Mouse (Mus musculus): ENCODE measurements around the gene Prdm11. TPM values are rescaled to one million over a fixed set of nuclear protein-coding genes. Genes with fewer than 3 reads are reported as not detected.

Gene Prdm11
- polyA plus RNA-seq, 1 experiment: 2.6 TPM

DNA sequence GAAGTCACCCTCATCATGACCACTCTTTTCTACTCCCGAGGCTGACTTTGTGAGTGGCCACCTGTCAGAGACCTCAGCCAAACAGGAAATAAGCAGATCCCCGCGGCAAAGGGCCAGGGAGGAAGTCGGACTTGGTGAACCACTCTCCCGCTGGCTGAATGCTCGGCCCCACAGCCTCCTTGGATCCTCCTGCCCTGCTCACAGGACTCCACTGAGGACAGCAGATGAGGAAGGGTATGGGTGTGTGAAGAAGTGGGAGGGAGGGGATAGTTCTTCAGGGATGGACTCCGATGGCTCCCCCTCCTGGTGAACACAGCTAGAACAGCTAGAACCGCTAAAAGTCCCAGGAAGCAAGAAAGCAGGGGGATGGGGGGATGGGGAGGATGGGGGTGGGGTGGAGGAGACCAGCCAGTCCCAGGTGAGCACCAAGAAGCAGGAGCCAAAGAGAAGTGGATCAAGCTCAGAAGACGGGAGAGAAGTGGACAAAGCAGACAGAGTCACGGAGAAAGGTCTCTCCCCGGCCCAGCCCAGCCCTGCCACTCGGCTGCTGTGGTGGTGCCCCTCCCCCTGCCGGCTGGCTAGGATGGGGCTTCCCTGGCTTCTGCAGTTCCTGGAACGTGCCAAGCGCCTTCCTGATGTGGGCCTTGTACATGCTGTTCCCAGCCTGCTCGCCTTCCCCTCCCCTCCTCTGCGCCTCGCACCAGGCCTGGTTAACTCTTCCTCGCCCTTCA, 57.9 kb downstream of the Prdm11 start:
- H3K4me1 ChIP-seq (ENCODE audit: control insufficient read depth, insufficient read depth, insufficient read length, low read length): peaks cover 13% of the 10 kb centered on the region
- TF ChIP-seq CTCF (IDR thresholded peaks at IDR 0.05; ENCODE audit: extremely low read depth, insufficient read length, insufficient replicate concordance, low read depth, low read length) (peak; percentile 33; the same call in 1 of the 2 replicates), POLR2A (IDR thresholded peaks at IDR 0.05; ENCODE audit: low read depth, low read length) (no peak)
- H3K4me3 ChIP-seq (ENCODE audit: low read depth, low read length): peak overlapping the region; percentile 38
- 19% methylated on average over 19 of the region's 19 CpGs for WGBS
- H3K27ac ChIP-seq (ENCODE audit: insufficient read depth, low read depth, low read length): peak overlapping the region; percentile 59
- H3K27me3 ChIP-seq (ENCODE audit: control insufficient read depth, insufficient read depth, low read length): no peaks in the 10 kb centered on the region
- 0 out of 2 replicates have a peak, but pooled peaks cover 2% of the 10 kb centered on the region for H3K36me3 ChIP-seq (ENCODE audit: control insufficient read depth, insufficient read depth, low read length)

- WGBS: 85% methylated on average over 7 of the region's 7 CpGs
- Histone ChIP-seq H3K4me1 (ENCODE audit: control insufficient read depth, insufficient read depth, insufficient read length, low read length) (peaks cover 13% of the 10 kb centered on the region), H3K36me3 (ENCODE audit: control insufficient read depth, insufficient read depth, low read length) (no peaks in the 10 kb centered on the region), H3K27ac (ENCODE audit: insufficient read depth, low read depth, low read length) (peak overlapping the region; percentile 34; the same call in 1 of the 2 replicates), H3K4me3 (ENCODE audit: low read depth, low read length) (no peak overlapping the region), H3K27me3 (ENCODE audit: control insufficient read depth, insufficient read depth, low read length) (no peaks in the 10 kb centered on the region)
- TF ChIP-seq CTCF (IDR thresholded peaks at IDR 0.05; ENCODE audit: extremely low read depth, insufficient read length, insufficient replicate concordance, low read depth, low read length) (no peak; the same call in 1 of the 2 replicates), POLR2A (IDR thresholded peaks at IDR 0.05; ENCODE audit: low read depth, low read length) (no peak)
These were observed 58.8 kb downstream of the Prdm11 start for GRCm38 (mm10) chr2:92987108-92987618.

GRCm38 (mm10) chr2:92985600-92985999, 60.4 kb downstream of the Prdm11 start:
- 66% methylated on average over 7 of the region's 7 CpGs for WGBS
- H3K36me3 ChIP-seq (ENCODE audit: control insufficient read depth, insufficient read depth, low read length): no peaks in the 10 kb centered on the region

DNA sequence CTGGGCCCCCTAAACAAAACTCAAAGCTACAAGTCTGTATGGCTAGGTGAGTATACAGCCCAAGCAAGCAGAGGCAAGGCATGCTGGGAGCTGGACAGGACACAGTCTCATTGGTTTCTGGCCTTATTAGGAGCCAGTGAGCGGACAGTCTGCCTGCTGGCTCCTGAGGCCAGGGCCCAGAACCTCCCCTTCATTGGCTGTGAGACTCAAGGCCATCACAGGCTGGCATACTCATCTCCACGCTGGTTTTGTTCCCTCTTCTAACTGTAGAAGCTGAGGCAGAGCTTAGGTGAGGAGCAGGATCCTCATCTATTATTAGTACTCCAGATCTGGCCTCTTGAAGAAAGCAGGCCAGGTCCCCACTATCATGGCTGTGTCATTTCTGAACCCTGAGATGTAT, 60.8 kb downstream of the Prdm11 start:
- Histone ChIP-seq H3K36me3 (ENCODE audit: control insufficient read depth, insufficient read depth, low read length) (no peaks in the 10 kb centered on the region), H3K4me3 (ENCODE audit: low read depth, low read length) (no peak overlapping the region), H3K27me3 (ENCODE audit: control insufficient read depth, insufficient read depth, low read length) (no peaks in the 10 kb centered on the region), H3K4me1 (ENCODE audit: control insufficient read depth, insufficient read depth, insufficient read length, low read length) (peaks cover 17% of the 10 kb centered on the region), H3K27ac (ENCODE audit: insufficient read depth, low read depth, low read length) (no peak overlapping the region)
- TF ChIP-seq POLR2A (IDR thresholded peaks at IDR 0.05; ENCODE audit: low read depth, low read length) (no peak), CTCF (IDR thresholded peaks at IDR 0.05; ENCODE audit: extremely low read depth, insufficient read length, insufficient replicate concordance, low read depth, low read length) (no peak)
- WGBS: 84% methylated on average over 2 of the region's 2 CpGs

More at GRCm38 (mm10) chr2:92985600-92985999, 60.4 kb downstream of the Prdm11 start:
- H3K4me3 ChIP-seq (ENCODE audit: low read depth, low read length): no peak overlapping the region
- peaks cover 13% of the 10 kb centered on the region for H3K4me1 ChIP-seq (ENCODE audit: control insufficient read depth, insufficient read depth, insufficient read length, low read length)
- H3K27ac ChIP-seq (ENCODE audit: insufficient read depth, low read depth, low read length): no peak overlapping the region
- H3K27me3 ChIP-seq (ENCODE audit: control insufficient read depth, insufficient read depth, low read length): no peaks in the 10 kb centered on the region
- no peak for TF ChIP-seq CTCF (IDR thresholded peaks at IDR 0.05; ENCODE audit: extremely low read depth, insufficient read length, insufficient replicate concordance, low read depth, low read length)
- no peak for TF ChIP-seq POLR2A (IDR thresholded peaks at IDR 0.05; ENCODE audit: low read depth, low read length)

DNA sequence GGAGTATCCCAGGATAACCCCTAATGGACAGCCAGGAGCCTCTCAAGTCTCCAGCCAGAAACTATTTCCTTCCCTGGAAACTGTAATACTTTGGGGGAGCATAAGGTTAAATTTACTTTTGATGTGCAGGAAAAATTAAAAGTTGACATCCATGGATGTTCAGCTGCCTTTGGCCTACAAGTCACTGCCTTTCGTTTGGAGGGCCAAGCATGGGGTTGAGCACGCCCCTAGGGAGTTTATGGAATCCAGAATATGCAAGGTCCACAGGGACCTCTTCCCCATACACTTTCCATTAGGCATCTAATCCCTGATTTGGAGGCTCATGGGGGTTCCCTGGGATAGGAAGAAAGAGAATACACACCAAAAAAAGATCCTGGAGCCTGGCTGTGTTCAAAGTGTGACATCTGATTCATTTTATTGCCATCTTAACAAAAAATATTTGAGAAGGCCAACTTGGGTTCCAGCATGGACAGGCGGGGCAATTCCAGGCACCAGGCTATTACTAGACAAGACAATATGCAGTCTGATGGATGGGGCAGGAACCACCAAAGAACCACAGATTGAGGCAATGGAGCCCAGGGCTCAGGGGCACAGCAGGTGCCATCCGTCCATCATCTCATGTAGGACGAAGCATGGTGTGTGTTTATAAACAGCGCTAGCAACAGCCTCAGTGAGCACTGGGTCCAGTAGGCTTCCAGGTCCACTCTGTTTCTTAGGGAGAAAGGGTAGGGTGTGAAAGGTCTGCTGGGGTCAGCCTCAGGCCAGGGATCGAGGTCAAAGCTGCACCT, 61.5 kb downstream of the Prdm11 start:
- WGBS: 86% methylated on average over 7 of the region's 7 CpGs
- H3K36me3 ChIP-seq (ENCODE audit: control insufficient read depth, insufficient read depth, low read length): no peaks in the 10 kb centered on the region
- H3K27me3 ChIP-seq (ENCODE audit: control insufficient read depth, insufficient read depth, low read length): no peaks in the 10 kb centered on the region
- TF ChIP-seq CTCF (IDR thresholded peaks at IDR 0.05; ENCODE audit: extremely low read depth, insufficient read length, insufficient replicate concordance, low read depth, low read length) (no peak), POLR2A (IDR thresholded peaks at IDR 0.05; ENCODE audit: low read depth, low read length) (no peak)
- H3K4me1 ChIP-seq (ENCODE audit: control insufficient read depth, insufficient read depth, insufficient read length, low read length): peaks cover 17% of the 10 kb centered on the region
- H3K4me3 ChIP-seq (ENCODE audit: low read depth, low read length): no peak overlapping the region
- H3K27ac ChIP-seq (ENCODE audit: insufficient read depth, low read depth, low read length): no peak overlapping the region

GRCm38 (mm10) chr2:92983273-92983620, 62.7 kb downstream of the Prdm11 start:
- TF ChIP-seq CTCF (IDR thresholded peaks at IDR 0.05; ENCODE audit: extremely low read depth, insufficient read length, insufficient replicate concordance, low read depth, low read length) (no peak), POLR2A (IDR thresholded peaks at IDR 0.05; ENCODE audit: low read depth, low read length) (no peak)
- Histone ChIP-seq H3K27ac (ENCODE audit: insufficient read depth, low read depth, low read length) (no peak overlapping the region), H3K4me3 (ENCODE audit: low read depth, low read length) (no peak overlapping the region), H3K27me3 (ENCODE audit: control insufficient read depth, insufficient read depth, low read length) (no peaks in the 10 kb centered on the region), H3K4me1 (ENCODE audit: control insufficient read depth, insufficient read depth, insufficient read length, low read length) (peaks cover 7% of the 10 kb centered on the region), H3K36me3 (ENCODE audit: control insufficient read depth, insufficient read depth, low read length) (no peaks in the 10 kb centered on the region)
- WGBS: 62% methylated on average over 4 of the region's 4 CpGs

Measured in small intestine, adult 2 months (tissue).